Mouse (Mus musculus) R1 (cell line): ENCODE data around the gene Wdtc1.

Experiments
- DNase-seq: peaks from one replicate; pipeline ENCODE4 v3.0.0-alpha.2; 2018; ENCODE audit warnings: low read depth, low spot score

Wdtc1 gene

GRCm38 (mm10) chr4:133353367-133354365 is at the start of gene Wdtc1:
TSS of gene Wdtc1 (minus strand) at chr4:133353481.
- peak; percentile 100 for DNase-seq

GRCm38 (mm10) chr4:133402011-133402410 is 48.7 kb upstream of the Wdtc1 start:
- DNase-seq, result no peak

GRCm38 (mm10) chr4:133400098-133400497 is 46.8 kb upstream of the Wdtc1 start:
- DNase-seq, result no peak

GRCm38 (mm10) chr4:133399509-133399908 is 46.2 kb upstream of the Wdtc1 start:
- DNase-seq, result no peak

- no peak for DNase-seq
These were observed 45.3 kb upstream of the Wdtc1 start for GRCm38 (mm10) chr4:133398619-133399018.

GRCm38 (mm10) chr4:133397961-133398360 is 44.7 kb upstream of the Wdtc1 start:
- DNase-seq, result no peak

- peak; percentile 57 for DNase-seq
These were observed 44.0 kb upstream of the Wdtc1 start for GRCm38 (mm10) chr4:133397299-133397698.

- DNase-seq, result no peak
These were observed 42.8 kb upstream of the Wdtc1 start for GRCm38 (mm10) chr4:133396079-133396478.

- DNase-seq, result no peak
These were observed 41.8 kb upstream of the Wdtc1 start for GRCm38 (mm10) chr4:133394981-133395573.

GRCm38 (mm10) chr4:133391185-133392040 is 38.1 kb upstream of the Wdtc1 start:
- DNase-seq, result no peak

- DNase-seq, result peak; percentile 53
These were observed 37.3 kb upstream of the Wdtc1 start for GRCm38 (mm10) chr4:133390585-133390984.

GRCm38 (mm10) chr4:133390042-133390441 is 36.8 kb upstream of the Wdtc1 start:
- no peak for DNase-seq

GRCm38 (mm10) chr4:133388781-133389552 is 35.7 kb upstream of the Wdtc1 start:
- no peak for DNase-seq

GRCm38 (mm10) chr4:133387053-133387452 is 33.8 kb upstream of the Wdtc1 start:
- no peak for DNase-seq

GRCm38 (mm10) chr4:133386061-133386797 is 32.9 kb upstream of the Wdtc1 start:
- peak; percentile 89 for DNase-seq

- DNase-seq, result peak; percentile 90
These were observed 27.9 kb upstream of the Wdtc1 start for GRCm38 (mm10) chr4:133381141-133381540.

- peak; percentile 78 for DNase-seq
These were observed 27.3 kb upstream of the Wdtc1 start for GRCm38 (mm10) chr4:133380532-133380931.

GRCm38 (mm10) chr4:133379861-133380260 is 26.6 kb upstream of the Wdtc1 start:
- DNase-seq, result no peak

GRCm38 (mm10) chr4:133379046-133379347 is 25.7 kb upstream of the Wdtc1 start:
- DNase-seq, result no peak

GRCm38 (mm10) chr4:133378236-133379045 is 25.2 kb upstream of the Wdtc1 start:
- peak; percentile 87 for DNase-seq
